In the genomic region with DNA sequence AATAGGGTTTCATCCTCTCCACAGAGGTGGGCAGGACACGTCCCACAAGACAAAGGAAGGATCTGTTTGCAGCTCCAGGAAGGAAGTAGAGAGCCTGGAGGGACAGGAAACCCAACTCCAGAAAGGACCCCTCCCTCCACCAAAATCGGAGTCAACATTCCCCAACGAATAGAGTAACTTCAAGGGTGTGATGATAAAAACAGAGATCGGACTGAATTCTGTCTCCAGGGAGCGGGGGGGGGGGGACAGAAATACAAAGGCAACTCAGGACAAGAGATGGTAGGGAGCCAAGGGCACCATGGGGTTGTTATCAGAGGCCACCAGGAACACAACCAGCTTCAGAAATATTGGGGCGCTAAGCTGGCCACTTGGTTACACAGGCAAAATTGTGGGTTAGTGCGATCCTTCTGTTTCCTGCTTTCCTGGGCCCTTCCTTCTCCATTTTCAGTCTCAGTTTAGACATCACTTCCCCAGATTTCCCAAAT, we compare ENCODE assay signal across 10 mouse cellular contexts.
DNase-seq lines count a peak whose midpoint lies in the region; ATAC-seq lines count a peak whose summit lies in the region.
"Had no signal": no experiment of that assay in that cellular context is flagged by ENCODE, and none has a peak within 500 bp of the region (broad histone marks: within the 10 kb centered on the region; RNA-seq: fewer than 3 reads in every experiment).

No protein-coding gene starts in this region.

- peaks cover 29% of the 10 kb centered on the region for H3K4me1 ChIP-seq in brown adipose tissue, adult 24 weeks (ENCODE audit: control insufficient read depth, insufficient read depth, insufficient read length, low read length)
- no peaks in the 10 kb centered on the region for H3K4me1 ChIP-seq in lung, embryonic 16.5 days (replicated peaks; ENCODE audit: control insufficient read depth, insufficient read depth, low read length)
- H3K4me1 ChIP-seq in hindbrain, embryonic 14.5 days (replicated peaks; ENCODE audit: control insufficient read depth, insufficient read depth, low read length): no peaks in the 10 kb centered on the region

- peak overlapping the region; percentile 100 for H3K27ac ChIP-seq in brown adipose tissue, adult 24 weeks (replicated peaks; ENCODE audit: low read depth, low read length)
- peak overlapping the region; percentile 82 for H3K27ac ChIP-seq in lung, embryonic 16.5 days (ENCODE audit: low read length)
- no peak overlapping the region for H3K27ac ChIP-seq in hindbrain, embryonic 14.5 days
- H3K27ac ChIP-seq: layer of hippocampus, adult 2 months had no signal

- H3K9ac ChIP-seq in lung, embryonic 16.5 days (ENCODE audit: low read length): no peak overlapping the region
- no peak overlapping the region for H3K9ac ChIP-seq in hindbrain, embryonic 14.5 days
- H3K9ac ChIP-seq: liver, embryonic 15.5 days had no signal

- no peak overlapping the region for H3K4me2 ChIP-seq in lung, embryonic 16.5 days (ENCODE audit: low read depth, low read length)
- H3K4me2 ChIP-seq in hindbrain, embryonic 14.5 days (replicated peaks): no peak overlapping the region
- H3K4me2 ChIP-seq: liver, embryonic 15.5 days had no signal

- WGBS in lung, embryonic 16.5 days: 51% methylated on average over 7 of the region's 7 CpGs
- WGBS in hindbrain, embryonic 14.5 days: 77% methylated on average over 7 of the region's 7 CpGs

- H3K36me3 ChIP-seq in lung, embryonic 16.5 days (ENCODE audit: control insufficient read depth, insufficient read depth, low read length): no peaks in the 10 kb centered on the region
- no peaks in the 10 kb centered on the region for H3K36me3 ChIP-seq in hindbrain, embryonic 14.5 days (replicated peaks; ENCODE audit: control insufficient read depth, insufficient read depth)
- H3K36me3 ChIP-seq: liver, embryonic 15.5 days had no signal

- peak; percentile 74 for ATAC-seq in lung, embryonic 16.5 days (ENCODE audit: low read depth)
- ATAC-seq in hindbrain, embryonic 14.5 days (ENCODE audit: low FRiP score): no peak

- H3K9me3 ChIP-seq in lung, embryonic 16.5 days (ENCODE audit: control insufficient read depth, low read length): no peaks in the 10 kb centered on the region; the same call in 1 of the 2 replicates
- no peaks in the 10 kb centered on the region for H3K9me3 ChIP-seq in hindbrain, embryonic 14.5 days (ENCODE audit: control insufficient read depth, low read length)
- H3K9me3 ChIP-seq: liver, embryonic 15.5 days had no signal

- DNase-seq in adrenal gland, adult 2 months: peak; percentile 21
- no peak for DNase-seq in adrenal gland, postnatal 25 days
- peak; percentile 11 for DNase-seq in heart, postnatal 4 days
- no peak for DNase-seq in urinary bladder, adult 2 months (ENCODE audit: low spot score)
- DNase-seq in hindbrain, embryonic 14.5 days (ENCODE audit: low spot score): no peak
- no peak for DNase-seq in layer of hippocampus, adult 9-11 months

- no peaks in the 10 kb centered on the region for H3K27me3 ChIP-seq in lung, embryonic 16.5 days (ENCODE audit: control insufficient read depth, insufficient read depth, low read depth, low read length)
- H3K27me3 ChIP-seq in hindbrain, embryonic 14.5 days (ENCODE audit: control insufficient read depth, insufficient read depth, low read length): no peaks in the 10 kb centered on the region
- H3K27me3 ChIP-seq: liver, embryonic 15.5 days had no signal

- no peak overlapping the region for H3K4me3 ChIP-seq in brown adipose tissue, adult 24 weeks (ENCODE audit: insufficient read depth, low read depth, low read length)
- no peak overlapping the region for H3K4me3 ChIP-seq in lung, embryonic 16.5 days (ENCODE audit: low read length)
- no peak overlapping the region for H3K4me3 ChIP-seq in hindbrain, embryonic 14.5 days (replicated peaks; ENCODE audit: low read length)
- H3K4me3 ChIP-seq: layer of hippocampus, adult 2 months; liver, embryonic 15.5 days had no signal

Comparison
In these comparisons a context has a peak if more than half of its experiments do, and no peak if none do; other contexts are left out.
1. DNase-seq: peak in adrenal gland, adult 2 months (single experiment) and heart, postnatal 4 days (single experiment); none in adrenal gland, postnatal 25 days (single experiment), urinary bladder, adult 2 months (single experiment), hindbrain, embryonic 14.5 days (single experiment) and layer of hippocampus, adult 9-11 months (single experiment).